In genomic region chr5:76950343-76951105, GRCm38 (mm10) we compare ENCODE assay signal across 9 mouse cellular contexts. TPM values are rescaled to one million over a fixed set of nuclear protein-coding genes. Genes with fewer than 3 reads are reported as not detected.
DNase-seq lines count a peak whose midpoint lies in the region; ATAC-seq and TF ChIP-seq lines count a peak whose summit lies in the region.
"Had no signal": no experiment of that assay in that cellular context is flagged by ENCODE, and none has a peak within 500 bp of the region (broad histone marks: within the 10 kb centered on the region; RNA-seq: fewer than 3 reads in every experiment).

No protein-coding gene starts in this region.

- intact Hi-C loops in heart, postnatal 36 days (cut with DNase I) = loop anchor here (1.0 kb wide), 2 partner anchors 24 to 45 kb away; partner anchors contain the start of genes Aasdh and Srp72

- H3K4me1 ChIP-seq in heart, embryonic 12.5 days (replicated peaks) = peaks cover 65% of the 10 kb centered on the region
- peaks cover 17% of the 10 kb centered on the region for H3K4me1 ChIP-seq in embryonic facial prominence, embryonic 14.5 days (ENCODE audit: control insufficient read depth, insufficient read depth, low read length)
- H3K4me1 ChIP-seq in intestine, postnatal 0 days (replicated peaks; ENCODE audit: control insufficient read depth, insufficient read depth, low read length) = no peaks in the 10 kb centered on the region
- H3K4me1 ChIP-seq in midbrain, embryonic 15.5 days = peaks cover 25% of the 10 kb centered on the region

- TF ChIP-seq CTCF in intestine, postnatal 0 days (IDR thresholded peaks at IDR 0.05; ENCODE audit: low read depth) = no peak

- DNase-seq in heart, postnatal 36 days = no peak
- DNase-seq in embryonic facial prominence, embryonic 14.5 days (ENCODE audit: low spot score) = no peak
- no peak for DNase-seq in thymus, postnatal 14 days

- peak overlapping the region; percentile 91 for H3K4me3 ChIP-seq in heart, embryonic 12.5 days
- H3K4me3 ChIP-seq in embryonic facial prominence, embryonic 14.5 days (ENCODE audit: low read depth, low read length) = peak overlapping the region; percentile 80
- peak overlapping the region; percentile 73 for H3K4me3 ChIP-seq in intestine, postnatal 0 days (ENCODE audit: low read depth, low read length)
- H3K4me3 ChIP-seq in midbrain, embryonic 15.5 days = peak overlapping the region; percentile 65

- peak overlapping the region; percentile 91 for H3K27ac ChIP-seq in heart, embryonic 12.5 days (ENCODE audit: poor library complexity, severe bottlenecking)
- peak overlapping the region; percentile 69 for H3K27ac ChIP-seq in embryonic facial prominence, embryonic 14.5 days (replicated peaks; ENCODE audit: low read depth, low read length)
- H3K27ac ChIP-seq in intestine, postnatal 0 days (ENCODE audit: low read depth, low read length) = peak overlapping the region; percentile 71
- H3K27ac ChIP-seq in midbrain, embryonic 15.5 days = peak overlapping the region; percentile 82

- ATAC-seq in heart, embryonic 12.5 days (ENCODE audit: insufficient number of reproducible peaks, low FRiP score) = no peak; the same call in none of the 2 replicates
- peak; percentile 46 for ATAC-seq in CD4-positive, CD25-positive, alpha-beta regulatory T cell, adult 4 months
- ATAC-seq in embryonic facial prominence, embryonic 14.5 days (ENCODE audit: low read depth) = no peak
- ATAC-seq in intestine, postnatal 0 days = no peak
- ATAC-seq in midbrain, embryonic 15.5 days (replicated peaks) = no peak; the same call in 1 of the 2 replicates
- ATAC-seq in monocyte, adult 5-6 weeks (replicated peaks; ENCODE audit: insufficient number of reproducible peaks, low FRiP score, low TSS enrichment, poor library complexity, severe bottlenecking) = no peak

- peak overlapping the region; percentile 84 for H3K9ac ChIP-seq in heart, embryonic 12.5 days
- peak overlapping the region; percentile 76 for H3K9ac ChIP-seq in embryonic facial prominence, embryonic 14.5 days (ENCODE audit: low read depth, low read length)
- H3K9ac ChIP-seq in intestine, postnatal 0 days (ENCODE audit: low read depth, low read length) = peak overlapping the region; percentile 45
- H3K9ac ChIP-seq in midbrain, embryonic 15.5 days = peak overlapping the region; percentile 63

- peak overlapping the region; percentile 97 for H3K4me2 ChIP-seq in heart, embryonic 12.5 days
- H3K4me2 ChIP-seq in embryonic facial prominence, embryonic 14.5 days (ENCODE audit: low read depth, low read length) = peak overlapping the region; percentile 79
- peak overlapping the region; percentile 90 for H3K4me2 ChIP-seq in intestine, postnatal 0 days (replicated peaks; ENCODE audit: low read depth)
- H3K4me2 ChIP-seq in midbrain, embryonic 15.5 days = peak overlapping the region; percentile 93

- no peaks in the 10 kb centered on the region for H3K9me3 ChIP-seq in heart, embryonic 12.5 days (replicated peaks)
- no peaks in the 10 kb centered on the region for H3K9me3 ChIP-seq in embryonic facial prominence, embryonic 14.5 days (ENCODE audit: control insufficient read depth, low read length)
- no peaks in the 10 kb centered on the region for H3K9me3 ChIP-seq in intestine, postnatal 0 days (ENCODE audit: control insufficient read depth)
- no peaks in the 10 kb centered on the region for H3K9me3 ChIP-seq in midbrain, embryonic 15.5 days

- no peaks in the 10 kb centered on the region for H3K27me3 ChIP-seq in heart, embryonic 12.5 days (replicated peaks)
- H3K27me3 ChIP-seq in embryonic facial prominence, embryonic 14.5 days (replicated peaks; ENCODE audit: control insufficient read depth, insufficient read depth, low read length) = no peaks in the 10 kb centered on the region
- no peaks in the 10 kb centered on the region for H3K27me3 ChIP-seq in intestine, postnatal 0 days (replicated peaks; ENCODE audit: control insufficient read depth, insufficient read depth, low read length)
- H3K27me3 ChIP-seq in midbrain, embryonic 15.5 days (replicated peaks) = no peaks in the 10 kb centered on the region

- under 1% methylated on average over 24 of the region's 24 CpGs for WGBS in heart, embryonic 12.5 days
- WGBS in embryonic facial prominence, embryonic 14.5 days = under 1% methylated on average over 24 of the region's 24 CpGs
- WGBS in intestine, postnatal 0 days = under 1% methylated on average over 24 of the region's 24 CpGs
- WGBS in midbrain, embryonic 15.5 days = under 1% methylated on average over 24 of the region's 24 CpGs

- peaks cover 15% of the 10 kb centered on the region; the same call in 1 of the 2 replicates for H3K36me3 ChIP-seq in heart, embryonic 12.5 days
- H3K36me3 ChIP-seq in embryonic facial prominence, embryonic 14.5 days (ENCODE audit: control insufficient read depth, insufficient read depth, low read length) = no peaks in the 10 kb centered on the region; the same call in 1 of the 2 replicates
- no peaks in the 10 kb centered on the region for H3K36me3 ChIP-seq in intestine, postnatal 0 days (ENCODE audit: control insufficient read depth, insufficient read depth)
- H3K36me3 ChIP-seq in midbrain, embryonic 15.5 days (replicated peaks) = no peaks in the 10 kb centered on the region

RNA-seq across cellular contexts. Expression of gene Paics, which starts 0.6 kb away (rescaled TPM):
- polyA plus RNA-seq in heart, embryonic 12.5 days (2016; fragmentation: Nextera tagmentation; extraction: Ambion mirVana) = 243 and 251 TPM in 2 replicates
- total RNA-seq in heart, postnatal 36 days (2021) = 100 to 1,000 TPM; 159 to 162 TPM
- polyA plus RNA-seq in CD4-positive, CD25-positive, alpha-beta regulatory T cell, adult 4 months (2017; shearing (Covaris generic)) = 100 to 1,000 TPM; 181 to 184 TPM
- polyA plus RNA-seq in embryonic facial prominence, embryonic 14.5 days (2014; fragmentation: Nextera tagmentation; extraction: Ambion mirVana) = 228 and 252 TPM in 2 replicates
- polyA plus RNA-seq in intestine, postnatal 0 days (2015; fragmentation: Nextera tagmentation; extraction: Ambion mirVana) = 44.3 and 44.9 TPM in 2 replicates
- 154 and 167 TPM in 2 replicates for polyA plus RNA-seq in midbrain, embryonic 15.5 days (2015; fragmentation: Nextera tagmentation; extraction: Ambion mirVana)
- 99.4 to 104 TPM (median 104 TPM) in 3 replicates for total RNA-seq in monocyte, adult 5-6 weeks (2017)

RNA-seq across cellular contexts. Expression of gene Ppat, which starts 0.9 kb away (rescaled TPM):
- polyA plus RNA-seq in heart, embryonic 12.5 days (2016; fragmentation: Nextera tagmentation; extraction: Ambion mirVana) = 33.2 and 34.1 TPM in 2 replicates
- total RNA-seq in heart, postnatal 36 days (2021) = 10 to 100 TPM; 10.9 to 23.1 TPM
- polyA plus RNA-seq in CD4-positive, CD25-positive, alpha-beta regulatory T cell, adult 4 months (2017; shearing (Covaris generic)) = 10 to 100 TPM; 30.8 to 35.9 TPM
- polyA plus RNA-seq in embryonic facial prominence, embryonic 14.5 days (2014; fragmentation: Nextera tagmentation; extraction: Ambion mirVana) = 23.1 and 26.5 TPM in 2 replicates
- 6.5 and 7.3 TPM in 2 replicates for polyA plus RNA-seq in intestine, postnatal 0 days (2015; fragmentation: Nextera tagmentation; extraction: Ambion mirVana)
- 9.8 and 11.3 TPM in 2 replicates for polyA plus RNA-seq in midbrain, embryonic 15.5 days (2015; fragmentation: Nextera tagmentation; extraction: Ambion mirVana)
- total RNA-seq in monocyte, adult 5-6 weeks (2017) = 18.7 to 32.1 TPM (median 29.8 TPM) in 3 replicates

RNA-seq across cellular contexts. Expression of gene Srp72, which starts 24.0 kb away (rescaled TPM):
- 42.3 and 45.1 TPM in 2 replicates for polyA plus RNA-seq in heart, embryonic 12.5 days (2016; fragmentation: Nextera tagmentation; extraction: Ambion mirVana)
- total RNA-seq in heart, postnatal 36 days (2021) = 10 to 100 TPM; 56.2 to 63.0 TPM
- polyA plus RNA-seq in CD4-positive, CD25-positive, alpha-beta regulatory T cell, adult 4 months (2017; shearing (Covaris generic)) = 100 to 1,000 TPM; 134 to 144 TPM
- 96.9 and 107 TPM in 2 replicates for polyA plus RNA-seq in embryonic facial prominence, embryonic 14.5 days (2014; fragmentation: Nextera tagmentation; extraction: Ambion mirVana)
- 36.9 and 41.4 TPM in 2 replicates for polyA plus RNA-seq in intestine, postnatal 0 days (2015; fragmentation: Nextera tagmentation; extraction: Ambion mirVana)
- 87.6 and 88.2 TPM in 2 replicates for polyA plus RNA-seq in midbrain, embryonic 15.5 days (2015; fragmentation: Nextera tagmentation; extraction: Ambion mirVana)
- 88.8 to 168 TPM (median 138 TPM) in 3 replicates for total RNA-seq in monocyte, adult 5-6 weeks (2017)

RNA-seq across cellular contexts. Expression of gene Aasdh, which starts 45.2 kb away (rescaled TPM):
- 16.4 and 17.8 TPM in 2 replicates for polyA plus RNA-seq in heart, embryonic 12.5 days (2016; fragmentation: Nextera tagmentation; extraction: Ambion mirVana)
- total RNA-seq in heart, postnatal 36 days (2021) = 10 to 100 TPM; 13.9 to 16.2 TPM
- 10 to 100 TPM; 17.2 to 24.9 TPM for polyA plus RNA-seq in CD4-positive, CD25-positive, alpha-beta regulatory T cell, adult 4 months (2017; shearing (Covaris generic))
- polyA plus RNA-seq in embryonic facial prominence, embryonic 14.5 days (2014; fragmentation: Nextera tagmentation; extraction: Ambion mirVana) = 12.5 and 13.1 TPM in 2 replicates
- 4.1 and 7.5 TPM in 2 replicates for polyA plus RNA-seq in intestine, postnatal 0 days (2015; fragmentation: Nextera tagmentation; extraction: Ambion mirVana)
- polyA plus RNA-seq in midbrain, embryonic 15.5 days (2015; fragmentation: Nextera tagmentation; extraction: Ambion mirVana) = 20.4 and 21.6 TPM in 2 replicates
- total RNA-seq in monocyte, adult 5-6 weeks (2017) = 24.6 to 38.8 TPM (median 37.2 TPM) in 3 replicates

RNA-seq across cellular contexts. Expression of gene Arl9, which starts 53.3 kb away (rescaled TPM):
- polyA plus RNA-seq in heart, embryonic 12.5 days (2016; fragmentation: Nextera tagmentation; extraction: Ambion mirVana) = not detected in 2 replicates
- not detected for total RNA-seq in heart, postnatal 36 days (2021)
- not detected for polyA plus RNA-seq in CD4-positive, CD25-positive, alpha-beta regulatory T cell, adult 4 months (2017; shearing (Covaris generic))
- not detected in 2 replicates for polyA plus RNA-seq in embryonic facial prominence, embryonic 14.5 days (2014; fragmentation: Nextera tagmentation; extraction: Ambion mirVana)
- not detected in 2 replicates for polyA plus RNA-seq in intestine, postnatal 0 days (2015; fragmentation: Nextera tagmentation; extraction: Ambion mirVana)
- polyA plus RNA-seq in midbrain, embryonic 15.5 days (2015; fragmentation: Nextera tagmentation; extraction: Ambion mirVana) = not detected in 2 replicates
- total RNA-seq in monocyte, adult 5-6 weeks (2017) = not detected in 3 replicates
- total RNA-seq: heart, postnatal 14 days had no signal
